Mouse (Mus musculus) left cerebral cortex, adult 11 months (tissue): Measurements from ENCODE around the gene Olfr916.

Experiments used
- DNase-seq: peaks from one replicate; pipeline ENCODE4 v3.0.0; 2022; ENCODE audit warnings: low spot score

Olfr916 gene

GRCm38 (mm10) chr9:38659775-38660174 is at the start of gene Olfr916:
Gene Olfr916, minus strand, starts transcription at chr9:38659875.
- DNase-seq = no peak

GRCm38 (mm10) chr9:38674501-38674900 is 14.8 kb upstream of the Olfr916 start, which contains the start of gene Olfr918:
Gene Olfr918, minus strand, starts transcription at chr9:38674601.
- no peak for DNase-seq

- no peak for DNase-seq
Measured at GRCm38 (mm10) chr9:38672887-38673286, 13.2 kb upstream of the Olfr916 start.

GRCm38 (mm10) chr9:38665742-38666141 is 6.1 kb upstream of the Olfr916 start, which contains the start of gene Olfr917:
Gene Olfr917, minus strand, starts transcription at chr9:38665842.
- DNase-seq = no peak

- no peak for DNase-seq
Measured at GRCm38 (mm10) chr9:38632406-38632805, 27.3 kb downstream of the Olfr916 start.
